In genomic region chr10:87108333-87108732, GRCm38 (mm10) we compare ENCODE assay signal across 35 mouse cellular contexts. TPM values are rescaled to one million over a fixed set of nuclear protein-coding genes. Genes with fewer than 3 reads are reported as not detected.
DNase-seq lines count a peak whose midpoint lies in the region; ATAC-seq and TF ChIP-seq lines count a peak whose summit lies in the region.
"Had no signal": no experiment of that assay in that cellular context is flagged by ENCODE, and none has a peak within 500 bp of the region (broad histone marks: within the 10 kb centered on the region; RNA-seq: fewer than 3 reads in every experiment).

No protein-coding gene starts in this region.

- no peak overlapping the region for H3K4me3 ChIP-seq in spleen, adult 2 months (ENCODE audit: extremely low read depth, insufficient read depth, insufficient read length)
- H3K4me3 ChIP-seq in neural tube, embryonic 15.5 days (replicated peaks) = no peak overlapping the region
- H3K4me3 ChIP-seq in hindbrain, embryonic 11.5 days (ENCODE audit: low read depth, low read length) = no peak overlapping the region
- H3K4me3 ChIP-seq: embryonic facial prominence, embryonic 12.5 days; heart, embryonic 10.5 days; heart, embryonic 15.5 days; hindbrain, embryonic 13.5 days; limb, embryonic 13.5 days; liver, embryonic 12.5 days had no signal

- TF ChIP-seq CTCF in spleen, adult 2 months (IDR thresholded peaks at IDR 0.05; ENCODE audit: extremely low read depth, insufficient read depth, insufficient read length, insufficient replicate concordance) = no peak

- ATAC-seq in megakaryocyte, adult 5-6 weeks (ENCODE audit: poor library complexity, severe bottlenecking) = peak; percentile 64
- ATAC-seq in neural tube, embryonic 15.5 days (ENCODE audit: low FRiP score) = no peak
- no peak for ATAC-seq in hindbrain, embryonic 11.5 days (ENCODE audit: low FRiP score)
- ATAC-seq: intestine, embryonic 16.5 days; liver, embryonic 12.5 days; lung, postnatal 0 days; midbrain, embryonic 16.5 days had no signal

- H3K9me3 ChIP-seq in neural tube, embryonic 15.5 days (replicated peaks) = no peaks in the 10 kb centered on the region
- no peaks in the 10 kb centered on the region for H3K9me3 ChIP-seq in hindbrain, embryonic 11.5 days (ENCODE audit: control insufficient read depth, low read length)
- H3K9me3 ChIP-seq: embryonic facial prominence, embryonic 12.5 days; heart, embryonic 10.5 days; heart, embryonic 15.5 days; hindbrain, embryonic 13.5 days; limb, embryonic 13.5 days; liver, embryonic 12.5 days had no signal

- intact Hi-C loops in heart, postnatal 14 days (cut with DNase I) = no loop called here

- TF ChIP-seq POLR2A in spleen, adult 2 months (IDR thresholded peaks at IDR 0.05; ENCODE audit: low read depth, low read length) = no peak

- no peaks in the 10 kb centered on the region for H3K27me3 ChIP-seq in spleen, adult 2 months (ENCODE audit: control insufficient read depth, insufficient read depth, low read length)
- H3K27me3 ChIP-seq in neural tube, embryonic 15.5 days (replicated peaks) = no peaks in the 10 kb centered on the region
- H3K27me3 ChIP-seq in hindbrain, embryonic 11.5 days (ENCODE audit: control insufficient read depth, insufficient read depth, low read length) = no peaks in the 10 kb centered on the region
- H3K27me3 ChIP-seq: embryonic facial prominence, embryonic 12.5 days; heart, embryonic 15.5 days; limb, embryonic 13.5 days; liver, embryonic 12.5 days had no signal

- peaks cover 18% of the 10 kb centered on the region; the same call in 1 of the 2 replicates for H3K4me1 ChIP-seq in spleen, adult 2 months (ENCODE audit: control insufficient read depth, insufficient read depth, insufficient read length)
- H3K4me1 ChIP-seq in neural tube, embryonic 15.5 days = peaks cover 1% of the 10 kb centered on the region; the same call in 1 of the 2 replicates
- no peaks in the 10 kb centered on the region for H3K4me1 ChIP-seq in hindbrain, embryonic 11.5 days (replicated peaks; ENCODE audit: control insufficient read depth, insufficient read depth, low read length)
- H3K4me1 ChIP-seq: embryonic facial prominence, embryonic 12.5 days; heart, embryonic 10.5 days; heart, embryonic 15.5 days; hindbrain, embryonic 13.5 days; liver, embryonic 12.5 days had no signal

- DNase-seq in heart, adult 11 months = peak; percentile 36
- no peak for DNase-seq in heart, postnatal 14 days
- DNase-seq in spleen, adult 2 months (ENCODE audit: low read depth in 1 of 2, low spot score in 2 of 2) = peak in 1 of 2 experiments; percentile 50
- no peak for DNase-seq in spleen, postnatal 14 days (ENCODE audit: low spot score in 2 of 2)
- DNase-seq in hindbrain, embryonic 11.5 days (ENCODE audit: low spot score) = no peak
- DNase-seq: adrenal gland, adult 8-10 months; cerebellum, adult 2 months; embryo, embryonic 11 days; gastrocnemius, postnatal 10 days; heart, postnatal 36 days; kidney, adult 8-10 months; kidney, postnatal 10 days; lung, adult 18-20 months; right cerebral cortex, postnatal 4 days; thymus, adult 18-20 months; thymus, postnatal 25 days had no signal

- no peaks in the 10 kb centered on the region for H3K36me3 ChIP-seq in spleen, adult 2 months (ENCODE audit: control insufficient read depth, insufficient read depth, low read length)
- H3K36me3 ChIP-seq in neural tube, embryonic 15.5 days = no peaks in the 10 kb centered on the region
- no peaks in the 10 kb centered on the region for H3K36me3 ChIP-seq in hindbrain, embryonic 11.5 days (ENCODE audit: control insufficient read depth, insufficient read depth, low read length)
- H3K36me3 ChIP-seq: embryonic facial prominence, embryonic 12.5 days; heart, embryonic 10.5 days; heart, embryonic 15.5 days; hindbrain, embryonic 13.5 days; limb, embryonic 13.5 days; liver, embryonic 12.5 days had no signal

- no peak overlapping the region for H3K9ac ChIP-seq in neural tube, embryonic 15.5 days (replicated peaks)
- H3K9ac ChIP-seq in hindbrain, embryonic 11.5 days (ENCODE audit: low read depth, low read length) = no peak overlapping the region
- H3K9ac ChIP-seq: embryonic facial prominence, embryonic 12.5 days; heart, embryonic 15.5 days; hindbrain, embryonic 13.5 days; limb, embryonic 13.5 days; liver, embryonic 12.5 days had no signal

- WGBS in spleen, adult 2 months = 60% methylated on average over 6 of the region's 6 CpGs
- WGBS in neural tube, embryonic 15.5 days = 91% methylated on average over 6 of the region's 6 CpGs
- WGBS in hindbrain, embryonic 11.5 days = 94% methylated on average over 6 of the region's 6 CpGs

- H3K27ac ChIP-seq in spleen, adult 2 months (ENCODE audit: insufficient read depth, low read length) = peak overlapping the region; percentile 88
- H3K27ac ChIP-seq in neural tube, embryonic 15.5 days (replicated peaks) = no peak overlapping the region
- H3K27ac ChIP-seq in hindbrain, embryonic 11.5 days (ENCODE audit: low read depth, low read length) = no peak overlapping the region
- H3K27ac ChIP-seq: embryonic facial prominence, embryonic 12.5 days; heart, embryonic 10.5 days; heart, embryonic 15.5 days; hindbrain, embryonic 13.5 days; limb, embryonic 13.5 days; liver, embryonic 12.5 days; stomach, postnatal 0 days had no signal

- H3K4me2 ChIP-seq in neural tube, embryonic 15.5 days = no peak overlapping the region
- H3K4me2 ChIP-seq in hindbrain, embryonic 11.5 days (replicated peaks; ENCODE audit: low read depth, low read length) = no peak overlapping the region
- H3K4me2 ChIP-seq: embryonic facial prominence, embryonic 12.5 days; heart, embryonic 15.5 days; hindbrain, embryonic 13.5 days; limb, embryonic 13.5 days; liver, embryonic 12.5 days; midbrain, embryonic 11.5 days had no signal

RNA-seq across cellular contexts. Expression of gene 1700113H08Rik, which starts 50.5 kb away (rescaled TPM):
- total RNA-seq in heart, postnatal 14 days (2021) = under 1 TPM in 1 of 2 experiments, not detected in 1; 0.29 TPM
- 0.09 and 0.12 TPM in 2 replicates for polyA plus RNA-seq in spleen, adult 2 months (2012; rRNA removed)
- total RNA-seq in megakaryocyte, adult 5-6 weeks (2015) = not detected in 2 replicates
- total RNA-seq in megakaryocyte, adult 5-6 weeks (2017) = not detected in 2 replicates
- 0.26 and 0.37 TPM in 2 replicates for polyA plus RNA-seq in neural tube, embryonic 15.5 days (2015; fragmentation: Nextera tagmentation; extraction: Ambion mirVana)
- 0.14 and 0.42 TPM in 2 replicates for polyA plus RNA-seq in hindbrain, embryonic 11.5 days (2014; fragmentation: Nextera tagmentation; extraction: Ambion mirVana)
- total RNA-seq: adrenal gland, adult 8-10 months; ES-E14; heart, postnatal 36 days; layer of hippocampus, postnatal 10 days; left cerebral cortex, adult 18-20 months; left cerebral cortex, postnatal 25 days had no signal
- polyA plus RNA-seq: cerebellum, adult 2 months; embryonic facial prominence, embryonic 12.5 days; forebrain, embryonic 16.5 days; heart, embryonic 10.5 days; large intestine, adult 2 months; limb, embryonic 13.5 days; liver, embryonic 12.5 days; lung, postnatal 0 days; stomach, postnatal 0 days had no signal
